Mouse (Mus musculus) c-Kit-positive CD71-positive TER-119-negative erythroid progenitor cells, embryonic 14.5 days (primary cell): ENCODE measurements around the gene Evx1.

Experiments
- DNase-seq: peaks from one replicate; pipeline ENCODE4 v3.0.0-alpha.2; 2013; ENCODE audit warnings: low read depth

Gene Evx1

GRCm38 (mm10) chr6:52313391-52314303 is at the start of gene Evx1:
TSS of gene Evx1 (plus strand) at chr6:52313498.
- DNase-seq = no peak

- no peak for DNase-seq
These were observed 49.0 kb upstream of the Evx1 start for GRCm38 (mm10) chr6:52264106-52264790.

- DNase-seq = no peak
These were observed 47.9 kb upstream of the Evx1 start for GRCm38 (mm10) chr6:52265306-52265912.

- DNase-seq = no peak
These were observed 47.2 kb upstream of the Evx1 start for GRCm38 (mm10) chr6:52265913-52266665.

GRCm38 (mm10) chr6:52266666-52266985 is 46.7 kb upstream of the Evx1 start:
- no peak for DNase-seq

- DNase-seq = no peak
These were observed 46.1 kb upstream of the Evx1 start for GRCm38 (mm10) chr6:52267221-52267620.

- no peak for DNase-seq
These were observed 45.6 kb upstream of the Evx1 start for GRCm38 (mm10) chr6:52267691-52268090.

- DNase-seq = no peak
These were observed 45.0 kb upstream of the Evx1 start for GRCm38 (mm10) chr6:52268341-52268740.

GRCm38 (mm10) chr6:52268756-52269155 is 44.5 kb upstream of the Evx1 start:
- DNase-seq = no peak

GRCm38 (mm10) chr6:52270494-52271480 is 42.5 kb upstream of the Evx1 start:
- peak; percentile 17 for DNase-seq

GRCm38 (mm10) chr6:52272766-52273655 is 40.3 kb upstream of the Evx1 start:
- DNase-seq = no peak

GRCm38 (mm10) chr6:52273656-52274280 is 39.5 kb upstream of the Evx1 start:
- DNase-seq = no peak

GRCm38 (mm10) chr6:52274576-52274975 is 38.7 kb upstream of the Evx1 start:
- no peak for DNase-seq

GRCm38 (mm10) chr6:52275563-52276280 is 37.6 kb upstream of the Evx1 start:
- DNase-seq = no peak

GRCm38 (mm10) chr6:52276382-52276781 is 36.9 kb upstream of the Evx1 start:
- DNase-seq = no peak

GRCm38 (mm10) chr6:52276920-52277319 is 36.4 kb upstream of the Evx1 start:
- DNase-seq = no peak

- no peak for DNase-seq
These were observed 32.2 kb upstream of the Evx1 start for GRCm38 (mm10) chr6:52281084-52281483.

- DNase-seq = no peak
These were observed 29.4 kb upstream of the Evx1 start for GRCm38 (mm10) chr6:52283896-52284295.

- no peak for DNase-seq
These were observed 23.1 kb upstream of the Evx1 start for GRCm38 (mm10) chr6:52290186-52290585.
